Mouse (Mus musculus) ES-E14 (cell line): ENCODE results near the gene Dnajb6.

Experiments used
- CHD2 ChIP-seq: IDR thresholded peaks from 2 replicates; pipeline ENCODE4 v1.6.1; 2014; ENCODE audit warnings: mild to moderate bottlenecking, low read depth, low read length, inconsistent platforms
- HCFC1 ChIP-seq: IDR thresholded peaks from 2 replicates; pipeline ENCODE4 v1.6.1; 2012; ENCODE audit warnings: low read length, inconsistent platforms, borderline replicate concordance; ENCODE audit not compliant: insufficient read depth
- MAFK ChIP-seq: IDR thresholded peaks from 2 replicates; pipeline ENCODE4 v1.6.1; 2014; ENCODE audit warnings: mild to moderate bottlenecking, low read depth, low read length, inconsistent platforms; ENCODE audit not compliant: insufficient read depth
- ZC3H11A ChIP-seq: IDR thresholded peaks from 2 replicates; pipeline ENCODE4 v1.6.1; 2012; ENCODE audit warnings: low read depth, mild to moderate bottlenecking, inconsistent platforms, low read length, borderline replicate concordance

DNA sequence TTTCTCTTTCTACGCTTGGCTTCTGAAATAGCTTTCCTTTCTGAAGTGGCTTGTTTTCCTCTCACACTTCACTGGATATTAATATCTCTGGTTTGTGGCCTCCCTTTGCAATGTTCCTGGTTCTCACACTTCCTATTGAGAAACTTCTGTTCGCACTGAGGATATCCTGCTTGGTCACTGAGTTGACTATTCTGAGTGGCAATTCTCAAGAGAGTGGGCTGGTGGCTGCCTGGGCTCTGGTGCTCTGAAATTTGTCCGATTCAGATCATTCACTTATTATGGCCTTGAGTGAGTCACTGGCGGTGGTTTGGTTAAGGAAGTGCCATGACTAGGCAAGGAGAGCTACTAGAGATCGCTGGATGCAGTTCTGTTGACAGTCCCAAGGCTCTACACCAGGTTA lies 118.9 kb downstream of the Dnajb6 start:
- TF ChIP-seq MAFK = no peak
- TF ChIP-seq CHD2 = no peak
- TF ChIP-seq HCFC1 = no peak
- TF ChIP-seq ZC3H11A = no peak
